In genomic region chr8:119568251-119568650, GRCm38 (mm10) we compare ENCODE assay signal across 24 mouse cellular contexts. TPM values are rescaled to one million over a fixed set of nuclear protein-coding genes. Genes with fewer than 3 reads are reported as not detected.
DNase-seq lines count a peak whose midpoint lies in the region; ATAC-seq and TF ChIP-seq lines count a peak whose summit lies in the region.
"Had no signal": no experiment of that assay in that cellular context is flagged by ENCODE, and none has a peak within 500 bp of the region (broad histone marks: within the 10 kb centered on the region; RNA-seq: fewer than 3 reads in every experiment).

No protein-coding gene starts in this region.

- H3K27me3 ChIP-seq in kidney, adult 2 months (replicated peaks; ENCODE audit: control insufficient read depth, insufficient read depth, low read length): no peaks in the 10 kb centered on the region
- H3K27me3 ChIP-seq in kidney, embryonic 16.5 days (ENCODE audit: insufficient read depth, low read length): no peaks in the 10 kb centered on the region
- H3K27me3 ChIP-seq in limb, embryonic 12.5 days: peaks cover 10% of the 10 kb centered on the region
- peaks cover 13% of the 10 kb centered on the region for H3K27me3 ChIP-seq in limb, embryonic 10.5 days (ENCODE audit: low read depth, poor library complexity, severe bottlenecking)
- H3K27me3 ChIP-seq: embryonic facial prominence, embryonic 13.5 days; embryonic facial prominence, embryonic 15.5 days; forebrain, embryonic 12.5 days had no signal

- TF ChIP-seq POLR2A in kidney, adult 2 months (IDR thresholded peaks at IDR 0.05; ENCODE audit: low read depth, low read length): no peak

- H3K4me1 ChIP-seq in kidney, adult 2 months (ENCODE audit: control insufficient read depth, insufficient read depth, low read length): no peaks in the 10 kb centered on the region
- H3K4me1 ChIP-seq in kidney, embryonic 16.5 days (ENCODE audit: insufficient read depth, low read length): no peaks in the 10 kb centered on the region
- no peaks in the 10 kb centered on the region for H3K4me1 ChIP-seq in limb, embryonic 12.5 days (replicated peaks)
- H3K4me1 ChIP-seq in limb, embryonic 10.5 days: peaks cover 6% of the 10 kb centered on the region; the same call in 1 of the 2 replicates

- DNase-seq in kidney, adult 2 months: peak; percentile 60
- no peak for DNase-seq in kidney, postnatal 4 days
- peak; percentile 23 for DNase-seq in kidney, postnatal 14 days
- no peak for DNase-seq in limb, embryonic 10.5 days (ENCODE audit: low spot score)
- DNase-seq: adrenal gland, adult 2 months; adrenal gland, postnatal 10 days; adrenal gland, postnatal 25 days; cerebellum, adult 11 months; cerebellum, adult 18-20 months; cerebellum, adult 8-10 months; cerebellum, adult 9-11 months; cerebellum, postnatal 14 days; cerebellum, postnatal 36 days; embryo, embryonic 11 days had no signal

- 57% methylated on average over 9 of the region's 9 CpGs for WGBS in kidney, adult 2 months
- 84% methylated on average over 9 of the region's 9 CpGs for WGBS in kidney, embryonic 16.5 days
- 87% methylated on average over 9 of the region's 9 CpGs for WGBS in limb, embryonic 12.5 days
- 89% methylated on average over 9 of the region's 9 CpGs for WGBS in limb, embryonic 10.5 days

- H3K4me3 ChIP-seq in kidney, adult 2 months (ENCODE audit: insufficient read depth, low read depth, low read length): no peak overlapping the region
- H3K4me3 ChIP-seq in kidney, embryonic 16.5 days (ENCODE audit: low read length): no peak overlapping the region
- no peak overlapping the region for H3K4me3 ChIP-seq in limb, embryonic 12.5 days (replicated peaks)
- H3K4me3 ChIP-seq in limb, embryonic 10.5 days: no peak overlapping the region
- H3K4me3 ChIP-seq: embryonic facial prominence, embryonic 13.5 days; embryonic facial prominence, embryonic 15.5 days; erythroblast, embryonic 14.5 days; forebrain, embryonic 10.5 days; forebrain, embryonic 12.5 days had no signal

- no peak for ATAC-seq in kidney, embryonic 16.5 days (ENCODE audit: low FRiP score, low TSS enrichment)
- ATAC-seq in limb, embryonic 12.5 days (ENCODE audit: insufficient number of reproducible peaks, insufficient read depth, low FRiP score, low TSS enrichment, low read depth): no peak
- ATAC-seq: forebrain, embryonic 14.5 days had no signal

- no peak overlapping the region for H3K4me2 ChIP-seq in kidney, embryonic 16.5 days (replicated peaks; ENCODE audit: low read depth, low read length)
- no peak overlapping the region for H3K4me2 ChIP-seq in limb, embryonic 12.5 days
- H3K4me2 ChIP-seq: embryonic facial prominence, embryonic 13.5 days; embryonic facial prominence, embryonic 15.5 days; forebrain, embryonic 12.5 days had no signal

- no peak for TF ChIP-seq CTCF in kidney, adult 2 months (conservative IDR thresholded peaks at IDR 0.05; ENCODE audit: insufficient read depth, insufficient read length, low read depth, low read length)

- no peaks in the 10 kb centered on the region for H3K36me3 ChIP-seq in kidney, adult 2 months (ENCODE audit: control insufficient read depth, insufficient read depth, low read length)
- H3K36me3 ChIP-seq in kidney, embryonic 16.5 days (ENCODE audit: insufficient read depth, low read length): peaks cover 23% of the 10 kb centered on the region; the same call in 1 of the 2 replicates
- peaks cover 39% of the 10 kb centered on the region for H3K36me3 ChIP-seq in limb, embryonic 12.5 days
- peaks cover 40% of the 10 kb centered on the region for H3K36me3 ChIP-seq in limb, embryonic 10.5 days

- H3K27ac ChIP-seq in kidney, adult 2 months (ENCODE audit: insufficient read depth, low read depth, low read length): no peak overlapping the region
- no peak overlapping the region for H3K27ac ChIP-seq in kidney, embryonic 16.5 days (ENCODE audit: low read length)
- no peak overlapping the region for H3K27ac ChIP-seq in limb, embryonic 12.5 days
- no peak overlapping the region for H3K27ac ChIP-seq in limb, embryonic 10.5 days
- H3K27ac ChIP-seq: embryonic facial prominence, embryonic 13.5 days; embryonic facial prominence, embryonic 15.5 days; forebrain, embryonic 10.5 days; forebrain, embryonic 12.5 days had no signal

- no peak overlapping the region for H3K9ac ChIP-seq in kidney, embryonic 16.5 days (replicated peaks; ENCODE audit: low read length)
- H3K9ac ChIP-seq in limb, embryonic 12.5 days (replicated peaks): 0 out of 2 replicates have a peak overlapping the region, but pooled peaks have one; percentile 2
- H3K9ac ChIP-seq: embryonic facial prominence, embryonic 13.5 days; embryonic facial prominence, embryonic 15.5 days; forebrain, embryonic 12.5 days had no signal

- no peaks in the 10 kb centered on the region for H3K9me3 ChIP-seq in kidney, embryonic 16.5 days (ENCODE audit: low read length)
- no peaks in the 10 kb centered on the region for H3K9me3 ChIP-seq in limb, embryonic 12.5 days
- no peaks in the 10 kb centered on the region for H3K9me3 ChIP-seq in limb, embryonic 10.5 days (replicated peaks)
- H3K9me3 ChIP-seq: embryonic facial prominence, embryonic 13.5 days; embryonic facial prominence, embryonic 15.5 days; forebrain, embryonic 10.5 days; forebrain, embryonic 12.5 days had no signal

RNA-seq across cellular contexts. Expression of gene Hsdl1, which starts 6.7 kb away (rescaled TPM):
- 20.0 and 23.1 TPM in 2 replicates for polyA plus RNA-seq in kidney, adult 2 months (2012; rRNA removed)
- 39.8 and 43.1 TPM in 2 replicates for polyA plus RNA-seq in kidney, embryonic 16.5 days (2015; fragmentation: Nextera tagmentation; extraction: Ambion mirVana)
- polyA plus RNA-seq in limb, embryonic 12.5 days (2016; fragmentation: Nextera tagmentation; extraction: Ambion mirVana): 33.6 and 35.3 TPM in 2 replicates
- polyA plus RNA-seq in limb, embryonic 10.5 days (2016; fragmentation: Nextera tagmentation; extraction: Ambion mirVana): 28.2 and 33.5 TPM in 2 replicates

RNA-seq across cellular contexts. Expression of gene Dnaaf1, which starts 6.8 kb away (rescaled TPM):
- 0.42 and 0.57 TPM in 2 replicates for polyA plus RNA-seq in kidney, adult 2 months (2012; rRNA removed)
- 0.27 and 0.37 TPM in 2 replicates for polyA plus RNA-seq in kidney, embryonic 16.5 days (2015; fragmentation: Nextera tagmentation; extraction: Ambion mirVana)
- polyA plus RNA-seq in limb, embryonic 12.5 days (2016; fragmentation: Nextera tagmentation; extraction: Ambion mirVana): not detected in 2 replicates
- 0.06 and 0.14 TPM in 2 replicates for polyA plus RNA-seq in limb, embryonic 10.5 days (2016; fragmentation: Nextera tagmentation; extraction: Ambion mirVana)
- polyA plus RNA-seq: adrenal gland, adult 2 months; embryonic facial prominence, embryonic 11.5 days; erythroblast, embryonic 14.5 days had no signal

RNA-seq across cellular contexts. Expression of gene Mbtps1, which starts 9.7 kb away (rescaled TPM):
- 58.0 and 67.3 TPM in 2 replicates for polyA plus RNA-seq in kidney, adult 2 months (2012; rRNA removed)
- polyA plus RNA-seq in kidney, embryonic 16.5 days (2015; fragmentation: Nextera tagmentation; extraction: Ambion mirVana): 131 TPM in 2 replicates
- 140 and 147 TPM in 2 replicates for polyA plus RNA-seq in limb, embryonic 12.5 days (2016; fragmentation: Nextera tagmentation; extraction: Ambion mirVana)
- polyA plus RNA-seq in limb, embryonic 10.5 days (2016; fragmentation: Nextera tagmentation; extraction: Ambion mirVana): 120 and 129 TPM in 2 replicates

RNA-seq across cellular contexts. Expression of gene Taf1c, which starts 36.8 kb away (rescaled TPM):
- polyA plus RNA-seq in kidney, adult 2 months (2012; rRNA removed): 10.2 and 12.8 TPM in 2 replicates
- 15.4 and 15.5 TPM in 2 replicates for polyA plus RNA-seq in kidney, embryonic 16.5 days (2015; fragmentation: Nextera tagmentation; extraction: Ambion mirVana)
- 14.1 and 15.1 TPM in 2 replicates for polyA plus RNA-seq in limb, embryonic 12.5 days (2016; fragmentation: Nextera tagmentation; extraction: Ambion mirVana)
- 15.8 and 16.0 TPM in 2 replicates for polyA plus RNA-seq in limb, embryonic 10.5 days (2016; fragmentation: Nextera tagmentation; extraction: Ambion mirVana)

RNA-seq across cellular contexts. Expression of gene Adad2, which starts 44.3 kb away (rescaled TPM):
- not detected in 2 replicates for polyA plus RNA-seq in kidney, adult 2 months (2012; rRNA removed)
- 0.12 and 0.14 TPM in 2 replicates for polyA plus RNA-seq in kidney, embryonic 16.5 days (2015; fragmentation: Nextera tagmentation; extraction: Ambion mirVana)
- polyA plus RNA-seq in limb, embryonic 12.5 days (2016; fragmentation: Nextera tagmentation; extraction: Ambion mirVana): 0.14 and 0.41 TPM in 2 replicates
- polyA plus RNA-seq in limb, embryonic 10.5 days (2016; fragmentation: Nextera tagmentation; extraction: Ambion mirVana): not detected in 2 replicates
- polyA plus RNA-seq: adrenal gland, adult 2 months; C2C12; embryonic facial prominence, embryonic 13.5 days; erythroblast, embryonic 14.5 days had no signal

Comparison
In these comparisons a context has a peak if more than half of its experiments do, and no peak if none do; other contexts are left out.
1. DNase-seq: peak in kidney, adult 2 months (single experiment) and kidney, postnatal 14 days (single experiment); none in kidney, postnatal 4 days (0 of 2) and limb, embryonic 10.5 days (single experiment).